Mouse (Mus musculus) C2C12 (cell line): Measurements from ENCODE around the gene Zcwpw1. TPM values are rescaled to one million over a fixed set of nuclear protein-coding genes. Genes with fewer than 3 reads are reported as not detected.

Experiments used
- H3K27me3 ChIP-seq: one replicate; pipeline ENCODE4 v1.6.1; 2011; ENCODE audit not compliant: control insufficient read depth, insufficient read depth, insufficient read length
- H3K36me3 ChIP-seq: one replicate; pipeline ENCODE4 v1.6.1; 2011; ENCODE audit not compliant: control insufficient read depth, insufficient read depth
- H3K4me3 ChIP-seq: one replicate; pipeline ENCODE4 v1.5.1; 2011; ENCODE audit warnings: mild to moderate bottlenecking, control low read depth; ENCODE audit not compliant: poor library complexity, insufficient read depth, severe bottlenecking
- H3K79me2 ChIP-seq: one replicate; pipeline ENCODE4 v1.6.1; 2011; ENCODE audit not compliant: control insufficient read depth, insufficient read depth
- H3K79me3 ChIP-seq: one replicate; pipeline ENCODE4 v1.6.1; 2011; ENCODE audit warnings: low read depth, control low read depth
- H3ac ChIP-seq: one replicate; pipeline ENCODE3; 2011; ENCODE audit warnings: low read depth; ENCODE audit not compliant: control insufficient read depth, insufficient read length
- CEBPB ChIP-seq: IDR thresholded peaks from one replicate; pipeline ENCODE4 v1.6.1; 2011; ENCODE audit warnings: low read depth, mild to moderate bottlenecking, control low read depth, moderate library complexity
- CTCF ChIP-seq: IDR thresholded peaks from one replicate; pipeline ENCODE4 v1.5.1; 2011; ENCODE audit not compliant: control insufficient read depth, insufficient read depth, insufficient read length
- FOSL1 ChIP-seq: IDR thresholded peaks from one replicate; pipeline ENCODE4 v1.8.0; 2011; ENCODE audit warnings: mild to moderate bottlenecking, low read length; ENCODE audit not compliant: poor library complexity, insufficient read depth, severe bottlenecking
- MAX ChIP-seq: IDR thresholded peaks from one replicate; pipeline ENCODE4 v1.6.1; 2011; ENCODE audit warnings: mild to moderate bottlenecking, control low read depth
- MYOD1 ChIP-seq: IDR thresholded peaks from one replicate; pipeline ENCODE4 v1.6.1; 2011; ENCODE audit warnings: low read depth; ENCODE audit not compliant: control insufficient read depth, insufficient read length
- MYOG ChIP-seq: IDR thresholded peaks from one replicate; pipeline ENCODE4 v1.6.1; 2011; ENCODE audit not compliant: control insufficient read depth, insufficient read length; ENCODE audit errors: extremely low read depth
- USF1 ChIP-seq: IDR thresholded peaks from one replicate; pipeline ENCODE4 v1.6.1; 2011; ENCODE audit warnings: low read depth, mild to moderate bottlenecking, control low read depth, moderate library complexity
- polyA plus RNA-seq: library from polyadenylated mRNA; unstranded; fragments of >200 nt; fragmentation: generic; extraction: Trizol; gene quantifications from one replicate; pipeline ENCODE4 v1.2.1, GENCODE M21; 2012; ENCODE audit warnings: missing spikeins

The Zcwpw1 gene
- polyA plus RNA-seq, 1 experiment: 0.73 TPM

GRCm38 (mm10) chr5:137791553-137791952 lies 4.0 kb downstream of the Zcwpw1 start:
- no peaks in the 10 kb centered on the region for H3K79me2 ChIP-seq
- H3ac ChIP-seq: no peak overlapping the region
- H3K36me3 ChIP-seq: no peaks in the 10 kb centered on the region
- no peak for TF ChIP-seq MAX
- TF ChIP-seq CEBPB: no peak
- TF ChIP-seq MYOG: no peak
- no peak for TF ChIP-seq FOSL1
- no peak for TF ChIP-seq MYOD1
- TF ChIP-seq CTCF: no peak
- no peak for TF ChIP-seq USF1
- no peaks in the 10 kb centered on the region for H3K79me3 ChIP-seq
- no peak overlapping the region for H3K4me3 ChIP-seq
- H3K27me3 ChIP-seq: no peaks in the 10 kb centered on the region

DNA sequence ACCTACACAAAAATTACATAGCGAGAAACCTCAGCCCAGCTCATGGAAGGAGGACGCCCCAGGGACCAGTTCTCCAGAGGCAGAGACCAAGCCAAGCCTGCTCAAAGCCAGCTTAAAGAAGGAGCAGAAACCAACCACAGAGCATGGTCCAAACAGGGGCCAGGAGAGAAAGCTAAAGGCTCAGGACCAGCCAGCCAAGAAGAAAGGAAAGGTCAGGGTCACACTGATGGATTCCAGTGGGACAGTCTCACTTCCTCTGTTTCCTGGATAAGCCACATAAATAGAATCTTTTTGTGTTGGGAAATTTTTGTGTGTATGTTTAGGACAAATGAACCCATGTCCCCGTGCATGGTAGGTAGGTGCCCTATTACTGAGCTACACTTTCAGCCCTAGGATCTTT lies 9.0 kb downstream of the Zcwpw1 start:
- TF ChIP-seq MAX (no peak), MYOD1 (no peak), USF1 (no peak), FOSL1 (no peak), CTCF (no peak), CEBPB (no peak), MYOG (no peak)
- peaks cover 3% of the 10 kb centered on the region for H3K27me3 ChIP-seq
- H3K79me3 ChIP-seq: no peaks in the 10 kb centered on the region
- no peak overlapping the region for H3K4me3 ChIP-seq
- H3K79me2 ChIP-seq: no peaks in the 10 kb centered on the region
- no peaks in the 10 kb centered on the region for H3K36me3 ChIP-seq
- H3ac ChIP-seq: no peak overlapping the region

- TF ChIP-seq USF1 (no peak), MYOD1 (no peak), FOSL1 (no peak), CEBPB (no peak), MAX (no peak), CTCF (no peak)
- Histone ChIP-seq H3K36me3 (no peaks in the 10 kb centered on the region), H3K79me3 (no peaks in the 10 kb centered on the region), H3K79me2 (no peaks in the 10 kb centered on the region), H3ac (no peak overlapping the region), H3K27me3 (peaks cover 3% of the 10 kb centered on the region), H3K4me3 (no peak overlapping the region)
Observed at GRCm38 (mm10) chr5:137800917-137801316, 13.3 kb downstream of the Zcwpw1 start.

DNA sequence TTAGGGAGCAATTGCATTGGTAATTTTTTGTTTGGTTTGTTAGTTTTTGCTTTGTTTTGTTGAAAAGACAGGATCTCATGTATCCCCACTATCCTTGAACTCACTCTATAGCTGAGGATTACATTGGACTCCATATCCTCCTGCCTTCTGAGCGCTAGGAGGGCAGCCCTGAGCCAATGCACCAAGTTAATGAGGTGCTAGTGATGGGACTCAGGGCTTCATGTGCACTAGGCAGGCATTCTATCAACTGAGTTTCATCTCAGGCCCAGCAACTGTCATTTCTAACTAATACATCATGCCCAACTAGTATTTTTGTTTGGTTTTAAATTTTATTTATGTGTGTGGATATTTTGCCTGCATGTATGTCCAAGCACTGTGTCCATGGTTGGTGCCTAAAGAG lies 18.6 kb downstream of the Zcwpw1 start:
- no peak overlapping the region for H3K4me3 ChIP-seq
- TF ChIP-seq FOSL1 (no peak), MAX (no peak), USF1 (no peak), CTCF (no peak), MYOG (no peak), CEBPB (no peak), MYOD1 (no peak)
- no peaks in the 10 kb centered on the region for H3K36me3 ChIP-seq
- H3K79me3 ChIP-seq: no peaks in the 10 kb centered on the region
- H3K27me3 ChIP-seq: peaks cover 2% of the 10 kb centered on the region
- no peaks in the 10 kb centered on the region for H3K79me2 ChIP-seq
- no peak overlapping the region for H3ac ChIP-seq

DNA sequence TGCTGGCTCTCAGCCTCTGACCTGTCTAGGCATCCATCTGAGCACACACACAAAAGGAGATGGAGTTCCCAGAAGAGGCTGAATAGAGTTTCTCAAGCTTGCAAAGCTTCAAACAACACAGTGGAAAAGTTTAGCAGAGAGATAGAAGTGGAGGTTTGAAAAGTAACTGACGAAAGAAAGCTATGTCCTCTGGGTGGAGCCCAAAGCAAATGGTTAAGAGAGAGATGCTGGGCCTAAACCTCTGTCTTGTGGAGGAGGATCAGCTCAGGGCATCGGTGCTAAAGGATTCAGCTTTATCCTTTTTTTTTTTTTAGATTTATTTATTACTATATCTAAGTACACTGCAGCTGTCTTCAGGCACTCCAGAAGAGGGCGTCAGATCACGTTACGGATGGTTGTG lies 20.7 kb downstream of the Zcwpw1 start:
- no peaks in the 10 kb centered on the region for H3K79me3 ChIP-seq
- H3K4me3 ChIP-seq: no peak overlapping the region
- H3K79me2 ChIP-seq: no peaks in the 10 kb centered on the region
- H3K27me3 ChIP-seq: no peaks in the 10 kb centered on the region
- no peak overlapping the region for H3ac ChIP-seq
- no peaks in the 10 kb centered on the region for H3K36me3 ChIP-seq
- TF ChIP-seq CTCF (no peak), MAX (no peak), FOSL1 (no peak), CEBPB (no peak), MYOD1 (no peak), MYOG (no peak), USF1 (no peak)

DNA sequence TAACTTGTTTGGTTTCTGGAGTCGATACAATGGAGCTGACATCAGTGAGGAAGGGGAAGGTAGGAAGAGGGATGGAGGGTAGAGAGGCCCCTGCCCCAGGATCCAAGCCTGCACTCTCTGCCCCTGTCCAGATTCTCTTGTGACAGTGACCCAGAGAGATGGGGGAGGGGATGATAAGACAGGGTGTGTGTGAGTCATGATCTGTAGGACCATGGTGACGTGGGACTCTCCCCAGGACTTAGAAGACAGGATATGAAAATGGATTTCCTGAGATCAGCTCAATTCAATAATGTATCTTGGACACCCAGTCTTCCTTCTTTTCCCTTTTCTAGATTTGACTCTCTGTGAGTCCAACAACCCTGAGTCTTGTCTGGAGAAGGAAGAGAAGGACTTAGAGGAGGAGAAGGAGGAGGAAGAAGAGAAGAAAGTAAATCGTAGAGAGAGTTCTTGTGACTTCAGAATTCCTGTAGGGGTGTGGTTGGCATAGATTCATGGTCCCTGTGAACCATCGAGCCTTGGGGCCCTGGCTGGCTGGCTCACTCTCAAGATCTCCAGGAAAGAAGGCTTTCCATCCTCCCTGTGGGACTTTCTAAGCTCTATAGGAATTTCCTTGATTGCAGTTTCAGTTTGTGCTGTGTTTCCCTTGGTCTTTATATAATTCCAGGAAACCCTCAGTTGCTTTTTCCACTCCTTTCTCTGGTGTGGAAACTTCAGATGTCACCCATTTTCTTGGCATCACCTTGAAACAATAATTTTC lies 30.0 kb downstream of the Zcwpw1 start:
- Histone ChIP-seq H3K36me3 (no peaks in the 10 kb centered on the region), H3K79me2 (no peaks in the 10 kb centered on the region), H3K27me3 (no peaks in the 10 kb centered on the region), H3K4me3 (no peak overlapping the region), H3K79me3 (no peaks in the 10 kb centered on the region), H3ac (no peak overlapping the region)
- no peak for TF ChIP-seq MYOG
- no peak for TF ChIP-seq CTCF
- TF ChIP-seq FOSL1: no peak
- TF ChIP-seq MYOD1: no peak
- no peak for TF ChIP-seq CEBPB
- TF ChIP-seq USF1: no peak
- no peak for TF ChIP-seq MAX
